Mouse (Mus musculus) hindbrain, embryonic 10.5 days (tissue): Measurements from ENCODE around the gene Bcl11a. TPM values are rescaled to one million over a fixed set of nuclear protein-coding genes. Genes with fewer than 3 reads are reported as not detected.

Experiments
- DNase-seq: peaks from one replicate; pipeline ENCODE4 v3.0.0-alpha.2; 2017; ENCODE audit warnings: low spot score
- H3K27ac ChIP-seq: fragments of 300-500 bp; sonication (generic); 2 replicates; pipeline ENCODE4 v1.5.1; 2016; ENCODE audit warnings: mild to moderate bottlenecking, moderate library complexity
- H3K27me3 ChIP-seq: fragments of 300-500 bp; sonication (generic); 2 replicates; pipeline ENCODE4 v1.6.1; 2016; ENCODE audit warnings: mild to moderate bottlenecking; ENCODE audit not compliant: poor library complexity, insufficient read depth, severe bottlenecking
- H3K36me3 ChIP-seq: fragments of 300-500 bp; sonication (generic); 2 replicates; pipeline ENCODE4 v1.6.1; 2016; ENCODE audit warnings: mild to moderate bottlenecking, moderate library complexity
- H3K4me1 ChIP-seq: fragments of 300-500 bp; sonication (generic); replicated peaks from 2 replicates; pipeline ENCODE4 v1.6.1; 2016; ENCODE audit warnings: mild to moderate bottlenecking
- H3K4me3 ChIP-seq: fragments of 300-500 bp; sonication (generic); 2 replicates; pipeline ENCODE4 v1.5.1; 2016; ENCODE audit warnings: mild to moderate bottlenecking, moderate library complexity
- H3K9me3 ChIP-seq: fragments of 300-500 bp; sonication (generic); 2 replicates; pipeline ENCODE4 v1.6.1; 2016; ENCODE audit warnings: mild to moderate bottlenecking, moderate library complexity
- WGBS: fragments of 180-500 bp; shearing (Covaris S2); methylation state at CpG from one replicate; pipeline ENCODE4 v1.1.7; 2016; 5-methylcytosine and 5-hydroxymethylcytosine counted together
- polyA plus RNA-seq: library from polyadenylated mRNA; unstranded; fragments of >200 nt; fragmentation: Nextera tagmentation; extraction: Ambion mirVana; gene quantifications from 2 replicates; pipeline ENCODE4 v1.2.1, GENCODE M21; 2016

Bcl11a gene
- polyA plus RNA-seq, 1 experiment from 2014 or later = 54.9 TPM

DNA sequence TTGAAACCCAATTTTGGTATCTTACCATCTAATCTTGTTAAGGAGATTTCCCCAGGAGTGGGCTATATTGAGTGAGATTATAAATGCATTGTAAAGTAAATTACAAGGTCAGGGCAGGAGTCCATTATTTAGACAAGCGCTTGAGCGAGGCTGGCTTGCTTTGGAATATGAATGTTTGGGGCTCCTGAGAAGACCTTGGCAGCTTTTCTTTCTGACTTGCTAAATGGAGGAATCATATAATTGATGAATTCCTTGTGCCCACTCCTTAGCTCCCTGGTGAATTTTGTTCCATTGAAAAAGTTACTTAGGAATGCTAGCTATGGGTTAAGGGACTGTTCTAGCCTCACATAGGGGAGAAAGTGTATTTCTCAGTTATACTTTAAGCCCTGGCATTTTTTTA lies 83.6 kb downstream of the Bcl11a start:
- no peak overlapping the region for H3K4me3 ChIP-seq
- H3K9me3 ChIP-seq = 0 out of 2 replicates have a peak, but pooled peaks cover 4% of the 10 kb centered on the region
- 0 out of 2 replicates have a peak, but pooled peaks cover 7% of the 10 kb centered on the region for H3K4me1 ChIP-seq
- peaks cover 32% of the 10 kb centered on the region for H3K36me3 ChIP-seq
- no peaks in the 10 kb centered on the region for H3K27me3 ChIP-seq
- WGBS = 80% methylated on average over 2 of the region's 2 CpGs
- no peak for DNase-seq
- no peak overlapping the region for H3K27ac ChIP-seq

DNA sequence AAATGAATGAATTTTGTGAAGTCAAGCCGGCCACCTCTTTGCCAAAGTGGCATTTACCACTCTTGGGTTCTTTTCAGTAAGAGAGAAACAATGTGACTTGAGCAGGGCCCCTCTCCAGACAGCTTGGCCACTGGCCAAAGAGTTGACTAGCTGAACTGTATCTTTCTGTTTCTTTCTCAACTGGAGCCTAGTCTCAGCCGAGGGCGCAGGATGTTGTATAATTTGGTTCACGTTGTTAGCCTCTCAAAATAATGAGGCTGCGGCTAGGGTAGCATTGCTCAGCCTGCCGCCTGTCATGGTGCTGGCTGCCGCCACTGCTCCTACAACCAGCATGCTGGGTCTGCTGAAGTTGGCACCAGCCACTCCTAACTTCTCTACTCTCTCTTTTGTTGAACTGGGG lies 84.2 kb downstream of the Bcl11a start:
- H3K27ac ChIP-seq = no peak overlapping the region
- H3K9me3 ChIP-seq = 0 out of 2 replicates have a peak, but pooled peaks cover 4% of the 10 kb centered on the region
- whole genome bisulfite sequencing = 92% methylated on average over 7 of the region's 7 CpGs
- H3K4me1 ChIP-seq = 0 out of 2 replicates have a peak, but pooled peaks cover 7% of the 10 kb centered on the region
- no peak overlapping the region for H3K4me3 ChIP-seq
- DNase-seq = no peak
- peaks cover 32% of the 10 kb centered on the region for H3K36me3 ChIP-seq
- H3K27me3 ChIP-seq = no peaks in the 10 kb centered on the region

DNA sequence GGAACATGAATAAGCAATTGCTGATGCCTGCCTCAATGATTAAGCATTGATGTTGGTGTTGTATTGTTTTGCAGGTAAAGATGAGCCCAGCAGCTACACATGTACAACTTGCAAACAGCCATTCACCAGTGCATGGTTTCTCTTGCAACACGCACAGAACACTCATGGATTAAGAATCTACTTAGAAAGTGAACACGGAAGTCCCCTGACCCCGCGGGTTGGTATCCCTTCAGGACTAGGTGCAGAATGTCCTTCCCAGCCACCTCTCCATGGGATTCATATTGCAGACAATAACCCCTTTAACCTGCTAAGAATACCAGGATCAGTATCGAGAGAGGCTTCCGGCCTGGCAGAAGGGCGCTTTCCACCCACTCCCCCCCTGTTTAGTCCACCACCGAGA lies 85.2 kb downstream of the Bcl11a start:
- H3K27ac ChIP-seq = no peak overlapping the region
- H3K27me3 ChIP-seq = no peaks in the 10 kb centered on the region
- 0 out of 2 replicates have a peak, but pooled peaks cover 4% of the 10 kb centered on the region for H3K9me3 ChIP-seq
- DNase-seq = no peak
- H3K4me3 ChIP-seq = no peak overlapping the region
- 97% methylated on average over 8 of the region's 8 CpGs for WGBS
- H3K4me1 ChIP-seq = 0 out of 2 replicates have a peak, but pooled peaks cover 4% of the 10 kb centered on the region
- peaks cover 32% of the 10 kb centered on the region for H3K36me3 ChIP-seq

- 97% methylated on average over 26 of the region's 26 CpGs for WGBS
- DNase-seq = no peak
- H3K4me3 ChIP-seq = no peak overlapping the region
- no peak overlapping the region for H3K27ac ChIP-seq
- H3K27me3 ChIP-seq = no peaks in the 10 kb centered on the region
- 0 out of 2 replicates have a peak, but pooled peaks cover 4% of the 10 kb centered on the region for H3K9me3 ChIP-seq
- H3K36me3 ChIP-seq = peaks cover 30% of the 10 kb centered on the region
- H3K4me1 ChIP-seq = 0 out of 2 replicates have a peak, but pooled peaks cover 4% of the 10 kb centered on the region
These were observed 86.2 kb downstream of the Bcl11a start for GRCm38 (mm10) chr11:24164065-24164464.

DNA sequence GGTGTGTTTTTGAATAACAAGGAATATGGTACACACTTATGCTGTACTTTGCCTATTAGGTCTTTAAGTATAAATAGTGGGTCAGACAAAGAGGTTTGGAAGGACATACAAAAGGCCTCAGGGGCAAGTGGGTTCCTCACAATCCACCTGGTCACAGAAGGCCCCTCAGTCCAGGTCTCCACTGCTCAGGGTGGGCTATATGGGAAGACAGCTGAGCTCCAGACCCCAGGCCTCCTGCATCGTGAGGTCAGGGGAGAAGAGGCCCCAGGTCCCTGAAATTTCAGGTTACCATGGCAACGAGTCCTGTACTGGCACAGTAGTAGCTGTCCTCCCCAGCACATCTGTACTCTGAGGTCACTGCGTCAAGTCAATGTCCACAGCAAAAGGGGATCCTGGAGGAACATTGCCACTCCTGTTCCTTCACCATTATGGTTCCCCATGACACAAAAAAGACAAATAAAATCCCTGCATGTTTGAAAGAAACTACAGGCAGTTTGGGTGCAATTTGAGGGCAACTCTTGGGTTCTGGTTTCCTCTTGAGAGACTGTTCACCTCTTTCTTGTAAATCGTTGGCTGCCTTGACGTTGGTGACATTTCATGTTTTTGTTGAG lies 93.9 kb downstream of the Bcl11a start:
- 73% methylated on average over 5 of the region's 5 CpGs for WGBS
- Histone ChIP-seq H3K27ac (no peak overlapping the region), H3K4me1 (peaks cover 6% of the 10 kb centered on the region), H3K4me3 (no peak overlapping the region), H3K36me3 (peaks cover 10% of the 10 kb centered on the region; the same call in 1 of the 2 replicates), H3K27me3 (no peaks in the 10 kb centered on the region), H3K9me3 (no peaks in the 10 kb centered on the region)
- no peak for DNase-seq

- WGBS = 94% methylated on average over 17 of the region's 17 CpGs
These were observed 94.7 kb downstream of the Bcl11a start for GRCm38 (mm10) chr11:24172585-24172984.

DNA sequence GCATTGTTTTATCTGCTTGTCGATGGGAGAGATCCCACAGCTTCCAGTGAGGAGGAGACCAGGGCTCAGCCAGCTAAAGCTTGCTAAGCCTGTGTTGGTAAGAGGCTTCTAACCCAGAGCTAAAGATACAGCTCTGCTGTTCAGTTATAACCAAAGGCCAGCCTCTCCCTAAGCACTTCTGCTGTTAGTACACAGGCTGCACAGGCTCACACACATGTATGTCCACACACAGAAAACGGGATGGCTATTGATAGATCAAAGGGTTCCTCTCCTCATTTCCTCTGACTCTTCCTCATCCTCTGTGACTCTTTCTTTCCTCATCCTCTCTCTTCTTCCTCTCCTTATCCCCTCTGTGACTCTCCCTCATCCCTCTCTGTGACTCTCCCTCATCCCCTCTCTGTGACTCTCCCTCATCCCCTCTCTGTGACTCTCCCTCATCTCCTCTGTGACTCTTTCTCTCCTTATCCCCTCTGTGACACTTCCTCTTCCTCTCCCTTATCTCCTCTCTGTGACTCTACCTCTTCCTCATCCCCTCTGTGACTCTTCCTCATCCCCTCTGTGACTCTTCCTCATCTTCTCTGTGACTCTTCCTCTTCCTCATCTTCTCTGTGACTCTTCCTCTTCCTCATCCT lies 96.4 kb downstream of the Bcl11a start:
- Histone ChIP-seq H3K27me3 (no peaks in the 10 kb centered on the region), H3K9me3 (no peaks in the 10 kb centered on the region), H3K4me3 (no peak overlapping the region), H3K4me1 (peaks cover 6% of the 10 kb centered on the region), H3K36me3 (peaks cover 10% of the 10 kb centered on the region; the same call in 1 of the 2 replicates), H3K27ac (no peak overlapping the region)
- whole genome bisulfite sequencing = 78% methylated on average over 2 of the region's 2 CpGs
- no peak for DNase-seq

More at GRCm38 (mm10) chr11:24172585-24172984, 94.7 kb downstream of the Bcl11a start:
- H3K27me3 ChIP-seq = no peaks in the 10 kb centered on the region
- DNase-seq = no peak
- H3K4me1 ChIP-seq = peaks cover 6% of the 10 kb centered on the region
- H3K36me3 ChIP-seq = peaks cover 10% of the 10 kb centered on the region; the same call in 1 of the 2 replicates
- no peak overlapping the region for H3K27ac ChIP-seq
- no peaks in the 10 kb centered on the region for H3K9me3 ChIP-seq
- no peak overlapping the region for H3K4me3 ChIP-seq

GRCm38 (mm10) chr11:24177458-24177857 lies 99.6 kb downstream of the Bcl11a start:
- Histone ChIP-seq H3K4me1 (no peaks in the 10 kb centered on the region; the same call in 1 of the 2 replicates), H3K9me3 (no peaks in the 10 kb centered on the region), H3K27ac (no peak overlapping the region), H3K4me3 (no peak overlapping the region), H3K36me3 (peaks cover 8% of the 10 kb centered on the region; the same call in 1 of the 2 replicates), H3K27me3 (no peaks in the 10 kb centered on the region)
- DNase-seq = no peak
- 87% methylated on average over 4 of the region's 4 CpGs for WGBS

- no peak for DNase-seq
- H3K4me1 ChIP-seq = no peaks in the 10 kb centered on the region; the same call in 1 of the 2 replicates
- H3K36me3 ChIP-seq = no peaks in the 10 kb centered on the region
- no peaks in the 10 kb centered on the region for H3K9me3 ChIP-seq
- H3K27ac ChIP-seq = no peak overlapping the region
- no peaks in the 10 kb centered on the region for H3K27me3 ChIP-seq
- WGBS = 94% methylated on average over 6 of the region's 6 CpGs
- H3K4me3 ChIP-seq = no peak overlapping the region
These were observed 101.1 kb downstream of the Bcl11a start for GRCm38 (mm10) chr11:24178823-24179476.

DNA sequence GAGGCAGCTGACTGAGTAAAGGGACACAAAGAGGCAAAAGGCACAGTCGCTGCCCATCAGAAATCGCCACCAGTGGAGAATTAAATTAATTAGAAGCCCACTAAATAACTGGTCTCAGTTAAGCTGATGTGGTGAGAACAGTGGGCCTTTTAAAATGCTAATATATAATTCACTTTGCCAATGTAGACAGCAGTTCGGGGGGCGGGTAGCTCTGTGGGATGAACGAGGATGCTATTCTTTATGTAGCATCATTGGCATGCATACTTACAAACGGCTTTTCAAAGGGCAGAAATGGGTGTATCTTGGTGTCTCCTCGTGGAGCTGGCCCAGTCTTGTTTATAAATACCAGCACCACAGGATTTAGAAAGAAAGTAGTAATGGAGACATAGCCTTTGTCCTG lies 102.2 kb downstream of the Bcl11a start:
- Histone ChIP-seq H3K27me3 (no peaks in the 10 kb centered on the region), H3K27ac (no peak overlapping the region), H3K4me3 (no peak overlapping the region), H3K4me1 (no peaks in the 10 kb centered on the region; the same call in 1 of the 2 replicates), H3K9me3 (no peaks in the 10 kb centered on the region), H3K36me3 (no peaks in the 10 kb centered on the region)
- WGBS = 46% methylated on average over 7 of the region's 7 CpGs
- no peak for DNase-seq

- no peaks in the 10 kb centered on the region for H3K9me3 ChIP-seq
- WGBS = 89% methylated on average over 7 of the region's 7 CpGs
- no peak overlapping the region for H3K27ac ChIP-seq
These were observed 105.6 kb downstream of the Bcl11a start for GRCm38 (mm10) chr11:24183501-24183900.

DNA sequence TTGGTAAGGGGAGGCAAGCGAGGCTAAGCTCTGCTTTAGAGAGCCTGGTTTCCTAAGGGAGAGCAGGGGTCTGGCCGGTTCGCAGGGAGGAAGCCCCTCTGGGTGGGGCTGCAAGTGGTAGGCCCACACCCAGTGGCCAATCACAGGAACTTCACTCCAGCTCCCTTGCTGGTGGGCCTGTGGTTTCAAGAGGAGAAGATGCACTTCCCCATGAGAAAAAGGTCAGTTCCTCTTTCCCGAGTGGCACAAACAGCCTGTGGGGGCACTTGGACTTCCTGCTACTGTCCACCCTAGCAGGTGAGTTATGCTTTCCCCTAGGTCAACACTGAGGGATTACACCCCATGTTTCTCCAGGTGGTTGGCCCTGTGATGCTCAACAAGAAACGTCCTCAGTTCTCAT lies 107.1 kb downstream of the Bcl11a start:
- Histone ChIP-seq H3K4me3 (no peak overlapping the region), H3K4me1 (no peaks in the 10 kb centered on the region; the same call in 1 of the 2 replicates), H3K27me3 (no peaks in the 10 kb centered on the region), H3K27ac (0 out of 2 replicates have a peak overlapping the region, but pooled peaks have one; percentile 4), H3K36me3 (no peaks in the 10 kb centered on the region), H3K9me3 (no peaks in the 10 kb centered on the region)
- no peak for DNase-seq
- 67% methylated on average over 5 of the region's 5 CpGs for WGBS

More at GRCm38 (mm10) chr11:24183501-24183900, 105.6 kb downstream of the Bcl11a start:
- Histone ChIP-seq H3K36me3 (no peaks in the 10 kb centered on the region), H3K4me1 (no peaks in the 10 kb centered on the region; the same call in 1 of the 2 replicates), H3K27me3 (no peaks in the 10 kb centered on the region), H3K4me3 (no peak overlapping the region)
- no peak for DNase-seq
